Mouse (Mus musculus) kidney, adult 11 months (tissue): ENCODE data around the gene Abo.
"Not testable (repeated sequence)": the region's sequence is repeated elsewhere in the genome, so short reads cannot be mapped to it uniquely, and the experiment has no call there.

Source experiments
- DNase-seq: peaks from one replicate; pipeline ENCODE4 v3.0.0; 2022

Gene Abo

DNA sequence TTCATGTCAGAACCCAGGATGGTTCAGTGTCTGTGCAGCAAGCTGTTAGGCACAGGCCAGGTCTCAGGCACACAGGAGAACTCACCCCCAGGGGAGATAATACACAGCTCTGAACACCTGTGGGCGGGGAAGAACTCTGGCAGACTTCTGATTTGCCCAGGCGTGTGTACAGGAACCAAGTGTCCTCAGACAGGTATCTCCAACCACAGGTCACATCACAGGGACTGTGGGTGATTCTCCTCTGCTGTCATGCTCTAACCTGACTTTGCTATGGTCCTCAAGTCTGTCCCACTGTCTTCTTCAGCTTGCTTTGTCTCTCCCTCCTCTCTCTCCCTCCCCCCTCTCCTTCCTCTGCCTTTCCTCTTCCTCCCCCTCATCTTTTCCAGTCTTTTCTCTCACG, at the start of gene Abo:
Abo (minus strand) TSS at position 101 of the 400 bp plus-strand sequence.
- DNase-seq, result no peak

DNA sequence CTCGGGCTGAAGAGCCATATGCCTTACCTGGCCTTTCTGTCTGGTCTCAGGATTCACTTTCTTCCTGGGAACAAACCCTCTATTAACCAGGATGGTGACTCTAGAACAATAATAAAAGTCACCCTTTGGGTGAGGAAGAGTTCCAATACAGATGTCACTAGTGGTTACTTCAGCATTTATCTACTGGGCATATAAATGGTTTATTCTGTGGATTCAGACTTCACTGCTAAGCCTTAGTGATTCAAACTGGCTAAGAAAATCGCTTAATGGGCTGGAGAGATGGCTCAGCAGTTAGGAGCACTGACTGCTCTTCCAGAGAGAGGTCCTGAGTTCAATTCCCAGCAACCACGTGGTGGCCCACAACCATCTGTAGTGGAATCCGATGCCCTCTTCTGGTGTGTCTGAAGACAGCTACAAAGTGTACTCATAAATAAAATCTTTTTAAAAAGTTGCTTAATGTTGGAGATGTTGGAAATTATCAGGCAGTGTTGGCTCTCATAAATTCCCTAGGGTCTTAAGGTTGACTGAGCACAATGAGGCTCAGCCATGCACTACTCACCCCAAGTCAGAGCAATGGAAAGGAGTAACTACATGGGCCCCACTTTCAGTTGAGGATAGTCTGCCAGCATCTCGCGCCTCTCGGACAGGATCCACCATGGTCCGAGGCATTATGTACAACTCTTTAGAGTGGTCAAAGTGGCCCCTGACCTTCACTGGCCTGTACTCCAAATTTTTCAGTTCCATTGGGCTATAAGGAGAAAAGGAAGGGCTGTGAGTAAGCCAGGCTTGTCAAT, 49.6 kb upstream of the Abo start:
- DNase-seq, result no peak

DNA sequence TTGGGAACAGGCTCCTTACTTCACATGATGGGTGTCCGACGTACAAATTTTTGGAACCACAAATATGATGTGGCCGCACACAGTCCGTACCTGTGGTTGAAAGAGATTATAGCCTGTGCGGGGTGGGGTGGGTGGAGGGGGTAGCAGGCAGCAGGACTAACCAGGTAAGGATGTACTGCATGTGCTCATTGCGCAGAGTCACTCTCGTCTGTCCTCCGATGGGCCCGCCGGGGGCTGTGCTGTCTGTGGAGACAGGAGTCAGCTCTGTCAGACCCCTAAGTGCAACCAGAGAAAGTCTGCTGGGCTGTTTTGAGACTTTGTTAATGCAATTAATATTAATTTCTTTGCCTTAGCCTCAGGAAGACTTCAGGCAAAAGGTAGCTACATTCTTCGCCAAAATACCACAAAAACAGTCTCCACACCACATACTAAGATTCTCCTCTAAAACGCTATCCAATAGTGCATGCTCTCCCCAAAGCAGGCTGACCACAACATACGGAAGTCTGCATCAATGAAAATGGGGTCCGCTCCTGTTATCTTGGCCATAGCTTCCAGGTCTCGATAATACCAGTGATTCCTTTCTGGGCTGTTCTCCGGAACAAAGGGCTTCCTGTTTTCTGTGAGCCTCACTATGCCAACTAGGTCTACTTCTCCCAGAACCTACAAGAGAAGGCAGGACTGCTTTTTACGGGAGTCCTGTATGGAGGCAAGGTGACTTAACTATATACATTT, 48.8 kb upstream of the Abo start:
- no peak for DNase-seq

DNA sequence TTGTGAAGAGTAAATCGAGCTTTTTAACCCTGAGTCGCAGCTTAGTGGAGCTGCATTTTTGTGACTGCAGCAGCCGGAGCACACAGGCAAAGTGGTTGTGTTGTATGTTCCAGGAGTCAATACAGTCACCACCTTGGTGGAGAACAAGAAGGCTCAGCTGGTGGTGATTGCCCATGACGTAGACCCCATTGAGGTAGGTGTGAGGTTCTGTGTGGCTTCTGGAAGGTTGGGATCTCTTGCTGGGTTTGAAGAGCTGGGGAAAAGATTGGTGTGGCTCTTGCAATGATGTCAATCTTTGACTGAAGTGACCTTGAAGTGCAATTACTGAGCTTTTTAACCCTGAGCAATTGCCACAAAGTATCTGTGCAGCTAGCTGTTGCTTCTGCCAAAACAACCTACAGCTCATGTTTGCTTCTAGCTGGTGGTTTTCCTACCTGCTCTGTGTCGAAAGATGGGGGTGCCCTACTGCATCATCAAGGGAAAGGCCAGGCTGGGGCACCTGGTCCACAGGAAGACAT, 47.5 kb upstream of the Abo start:
- no peak for DNase-seq

DNA sequence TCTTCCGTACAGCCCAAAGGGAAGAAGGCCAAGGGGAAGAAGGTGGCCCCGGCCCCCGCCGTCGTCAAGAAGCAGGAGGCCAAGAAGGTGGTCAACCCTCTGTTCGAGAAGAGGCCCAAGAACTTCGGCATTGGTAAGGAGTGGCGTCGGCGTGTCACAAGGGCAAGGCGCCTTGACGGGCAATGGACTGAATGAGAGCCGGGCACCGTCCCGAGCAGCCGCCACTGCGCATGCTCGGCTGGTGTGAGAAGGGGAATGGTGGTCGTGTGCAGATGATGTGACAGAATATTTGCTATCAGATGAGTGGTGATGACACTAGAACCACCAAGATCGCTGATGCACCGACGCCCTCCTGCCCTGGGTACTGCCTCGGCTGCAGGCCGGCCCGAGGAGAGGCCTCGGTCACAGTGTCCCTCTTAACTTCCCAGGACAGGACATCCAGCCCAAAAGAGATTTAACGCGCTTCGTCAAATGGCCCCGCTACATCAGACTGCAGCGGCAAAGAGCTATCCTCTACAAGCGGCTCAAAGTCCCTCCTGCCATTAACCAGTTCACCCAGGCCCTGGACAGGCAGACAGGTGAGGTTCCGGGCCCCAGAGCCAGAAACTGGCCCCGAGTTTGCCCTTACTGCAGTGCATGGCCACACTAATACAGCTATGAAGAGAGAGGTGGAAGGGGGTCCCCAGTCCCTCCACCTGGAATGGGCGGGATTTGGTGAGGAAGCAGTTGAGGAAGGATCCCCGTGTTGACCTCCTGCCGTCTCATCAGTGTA, 46.4 kb upstream of the Abo start:
- no peak for DNase-seq

DNA sequence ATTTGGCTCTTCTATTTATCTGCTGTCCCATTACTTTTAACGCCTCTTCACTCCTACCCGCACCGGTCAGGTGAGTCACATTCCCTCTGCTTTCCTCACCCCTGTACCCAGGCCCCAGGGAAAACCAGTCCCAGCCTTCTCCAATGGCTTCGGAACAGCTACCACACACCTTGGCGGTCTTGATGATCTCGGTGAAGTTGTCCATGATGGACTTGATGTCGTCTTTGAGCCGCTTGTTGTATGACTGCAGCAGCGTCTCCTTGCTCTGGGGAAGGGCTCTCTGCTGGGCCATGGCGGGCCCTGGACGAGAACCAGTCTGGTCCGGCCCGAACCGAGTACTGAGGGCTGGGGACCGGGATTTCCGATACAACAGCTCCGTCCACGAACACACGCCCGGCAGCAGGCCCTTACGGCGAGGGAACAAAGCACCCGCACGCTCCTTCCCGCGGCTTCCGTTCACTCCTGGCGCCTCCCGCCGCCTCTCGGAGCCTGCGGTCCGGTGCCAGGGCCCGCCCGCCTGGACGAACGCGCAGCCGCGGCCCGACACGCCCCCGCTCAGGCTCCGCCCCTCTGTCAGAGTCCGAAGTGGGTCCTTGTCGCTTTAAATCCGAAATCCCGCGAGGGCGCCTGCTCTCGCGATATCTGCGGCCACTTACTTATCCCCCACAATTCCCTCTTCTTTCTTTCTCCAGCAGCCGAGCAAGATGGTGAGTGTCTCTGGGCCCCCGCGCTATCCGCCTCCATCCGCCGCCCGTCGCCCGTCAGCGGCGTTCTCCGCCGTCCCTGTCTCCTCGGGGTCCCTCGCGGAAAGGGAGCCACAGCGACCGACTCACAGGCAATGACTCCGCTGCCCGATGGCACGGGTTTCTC, 45.6 kb upstream of the Abo start, which contains the start of the genes Med22 and Rpl7a:
Med22 (minus strand) TSS at position 554 of the 870 bp plus-strand sequence.
Rpl7a (plus strand) TSS at position 641 of the 870 bp plus-strand sequence.
- peak; percentile 98 for DNase-seq

DNA sequence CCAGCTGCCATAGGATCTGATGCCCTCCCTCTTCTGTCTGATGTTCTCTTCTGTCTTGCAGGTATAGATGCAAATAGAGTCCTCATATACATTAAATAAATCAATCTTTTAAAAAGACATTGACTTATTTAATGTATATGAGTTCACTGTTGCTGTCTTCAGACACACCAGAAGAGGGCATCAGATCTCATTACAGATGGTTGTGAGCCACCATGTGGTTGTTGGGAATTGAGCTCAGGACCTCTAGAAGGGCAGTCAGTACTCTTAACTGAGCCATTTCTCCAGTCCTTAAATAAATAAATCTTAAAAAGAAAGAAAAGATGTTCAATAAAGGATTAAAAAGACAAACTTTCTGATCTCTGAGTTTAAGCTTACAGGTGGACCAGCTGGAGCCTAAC, 44.6 kb upstream of the Abo start:
- no peak for DNase-seq

DNA sequence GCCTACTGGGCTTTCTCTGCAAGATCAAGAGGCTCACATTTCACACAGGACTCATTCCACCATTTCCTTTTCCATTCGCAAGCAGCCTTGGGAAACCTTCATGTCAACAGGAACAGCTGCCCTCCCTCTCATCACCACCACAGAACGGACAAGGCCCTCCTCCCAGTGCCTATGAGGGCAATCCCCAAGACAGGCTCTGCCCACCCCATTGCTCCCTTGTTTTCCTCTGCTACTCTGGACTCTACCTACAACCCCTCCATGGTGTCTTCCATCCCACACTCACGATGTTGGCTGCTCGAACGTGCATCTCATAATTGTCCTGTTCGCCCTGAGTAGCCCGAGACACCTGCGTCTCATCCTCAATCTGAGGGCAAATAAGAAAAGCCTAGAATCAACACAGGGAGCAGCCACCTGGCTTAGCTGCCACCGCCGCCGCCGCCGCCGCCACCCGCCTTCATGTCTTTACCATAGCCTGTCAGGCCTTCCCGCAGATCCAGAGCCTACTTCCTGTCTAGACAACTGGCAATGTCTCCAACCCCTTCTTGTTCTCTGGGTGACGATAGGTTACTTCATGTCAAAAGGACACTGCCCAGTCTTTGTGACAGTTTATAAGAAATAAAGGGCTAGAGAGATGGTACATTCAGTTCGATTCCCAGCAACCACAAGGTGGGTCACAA, 44.1 kb upstream of the Abo start:
- no peak for DNase-seq

DNA sequence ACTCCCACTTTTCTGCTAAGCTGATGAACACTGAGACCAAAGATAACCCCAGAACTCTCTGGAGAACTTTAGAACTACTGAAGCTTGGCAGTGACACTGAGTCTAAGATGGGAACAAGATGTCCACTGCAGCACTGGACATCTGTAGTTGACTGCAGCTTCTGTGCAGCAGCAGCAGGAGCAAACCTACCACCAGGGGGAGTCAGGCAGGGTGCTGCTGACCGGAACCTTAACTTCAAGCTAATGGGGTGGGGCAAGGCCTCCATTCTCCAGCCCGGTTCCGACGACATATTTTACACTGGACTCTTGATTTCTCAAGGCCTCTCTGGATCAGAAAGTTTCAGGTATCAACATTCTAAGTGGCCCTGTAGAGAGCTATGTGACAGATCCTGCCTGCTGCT, 42.3 kb upstream of the Abo start:
- DNase-seq, result peak; percentile 49

DNA sequence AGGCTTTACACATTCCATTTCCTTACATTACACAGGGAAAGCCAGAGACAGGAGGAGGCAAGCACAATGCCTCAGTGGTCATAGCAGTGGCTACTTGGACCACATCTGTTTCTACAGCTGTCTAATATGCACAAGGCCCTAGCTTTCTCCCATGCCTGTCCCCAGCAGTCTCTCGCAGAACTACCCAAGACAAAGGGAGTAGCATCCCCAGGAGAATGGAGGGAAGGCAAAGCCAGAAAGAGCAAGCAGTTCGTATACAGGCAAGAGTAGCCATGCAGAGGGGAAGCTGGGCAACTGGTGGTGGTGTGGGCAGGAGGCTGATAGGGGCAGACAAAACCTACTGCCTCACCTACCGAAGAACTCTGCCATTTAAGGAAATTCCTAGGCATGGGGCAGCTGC, 41.7 kb upstream of the Abo start:
- no peak for DNase-seq

DNA sequence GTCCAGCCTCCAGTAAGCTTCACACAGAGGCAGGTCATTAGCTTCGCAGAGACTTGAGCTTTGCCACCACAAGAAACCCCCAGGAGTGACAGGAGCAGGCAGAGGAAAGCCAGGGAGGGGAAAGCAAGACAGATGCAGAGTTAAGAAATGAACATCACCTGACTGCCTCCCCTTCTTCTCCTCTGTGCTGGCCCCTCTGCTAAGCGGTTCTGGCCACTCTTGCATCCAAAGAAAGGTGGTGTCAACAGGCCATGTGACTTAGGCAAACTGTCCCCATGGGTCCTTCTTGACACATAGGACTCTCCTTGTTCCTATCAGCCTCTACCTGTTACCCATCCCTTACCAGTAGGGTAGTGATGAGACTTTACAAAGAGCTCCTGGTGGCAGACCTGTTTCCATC, 41.2 kb upstream of the Abo start:
- DNase-seq, result no peak

DNA sequence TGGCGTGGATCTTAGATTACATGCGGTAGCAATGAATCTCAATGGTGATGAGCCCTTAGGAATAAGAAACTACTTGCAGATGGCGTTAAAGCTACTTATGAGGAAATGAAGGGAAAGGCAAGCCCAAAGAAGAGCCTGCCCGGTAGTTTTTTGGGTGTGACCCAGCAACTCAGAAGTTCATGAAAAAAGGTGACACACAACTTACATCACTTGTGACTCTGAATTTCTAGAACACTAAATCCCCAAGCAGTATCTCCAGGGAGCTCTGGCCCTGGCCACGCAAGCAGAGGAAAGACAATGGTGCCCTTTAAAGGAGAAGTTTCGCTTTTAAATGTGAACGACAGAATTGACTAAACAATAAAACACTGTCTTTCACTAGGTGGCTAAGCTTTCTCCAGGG, 38.5 kb upstream of the Abo start:
- no peak for DNase-seq

DNA sequence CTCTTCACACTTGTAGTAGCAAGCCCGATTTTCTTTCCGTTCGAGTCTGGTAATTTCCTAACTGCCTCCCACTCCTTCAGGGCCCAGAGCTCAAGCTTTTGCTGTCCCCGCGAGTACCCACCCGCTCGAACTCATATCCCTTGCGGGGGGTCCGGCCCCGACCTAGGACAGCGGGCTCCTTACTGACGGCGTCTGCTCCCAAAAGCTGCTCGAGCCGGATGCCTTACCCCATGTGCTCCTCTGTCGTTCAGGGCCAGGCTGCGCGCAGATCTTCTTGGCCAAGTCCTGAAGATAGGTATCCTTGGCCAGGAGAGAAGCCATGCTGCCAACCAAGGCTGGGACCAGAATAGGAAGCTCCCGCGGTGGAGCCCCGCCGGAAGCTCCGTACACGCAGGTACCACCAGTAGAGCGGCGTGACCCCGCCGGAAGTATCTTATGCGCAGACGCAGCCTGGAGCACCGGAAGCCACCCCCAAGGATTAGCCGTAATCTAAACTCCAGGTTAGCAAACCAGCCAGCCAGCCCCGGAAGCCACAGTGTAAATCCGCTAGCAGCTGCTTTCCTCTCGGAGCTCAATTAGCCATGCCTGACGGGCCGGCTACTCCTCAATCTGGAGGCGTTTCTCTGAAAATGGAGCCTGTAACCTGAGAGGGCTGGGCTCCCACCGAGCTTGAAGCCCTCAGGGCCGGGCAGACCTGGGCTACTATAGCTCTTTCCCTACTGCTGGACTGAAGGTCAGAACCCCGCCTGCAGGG, 37.9 kb upstream of the Abo start, which contains the start of gene Surf6:
Surf6 (minus strand) TSS at position 413 of the 754 bp plus-strand sequence.
- DNase-seq, result peak; percentile 98

DNA sequence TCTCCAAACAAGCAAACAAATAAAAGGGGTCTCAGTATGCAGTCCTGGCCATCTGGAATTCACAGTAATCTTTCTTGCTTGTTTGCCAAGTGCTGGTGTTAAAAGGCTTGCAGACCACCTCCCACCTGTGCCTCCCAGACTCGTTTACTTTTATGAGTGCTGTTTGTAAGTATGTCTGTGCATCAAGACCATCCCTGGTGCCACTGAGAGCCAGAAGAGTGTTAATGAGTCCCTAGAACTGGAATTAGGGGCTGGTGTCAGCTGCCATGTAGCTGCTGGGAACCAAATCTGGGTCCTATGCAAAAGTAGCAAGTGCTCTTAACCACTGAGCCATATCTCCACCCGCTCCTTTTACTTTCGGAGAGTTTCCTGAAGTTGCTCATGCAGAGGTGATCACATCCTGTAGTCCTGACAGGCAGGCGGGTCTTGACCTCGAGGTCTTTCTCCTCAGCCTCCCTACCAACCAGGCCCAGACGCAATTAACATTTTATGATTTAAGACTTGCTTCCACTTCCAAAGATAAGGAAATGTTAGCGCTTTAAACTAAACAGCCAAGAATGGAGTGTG, 37.1 kb upstream of the Abo start:
- no peak for DNase-seq

DNA sequence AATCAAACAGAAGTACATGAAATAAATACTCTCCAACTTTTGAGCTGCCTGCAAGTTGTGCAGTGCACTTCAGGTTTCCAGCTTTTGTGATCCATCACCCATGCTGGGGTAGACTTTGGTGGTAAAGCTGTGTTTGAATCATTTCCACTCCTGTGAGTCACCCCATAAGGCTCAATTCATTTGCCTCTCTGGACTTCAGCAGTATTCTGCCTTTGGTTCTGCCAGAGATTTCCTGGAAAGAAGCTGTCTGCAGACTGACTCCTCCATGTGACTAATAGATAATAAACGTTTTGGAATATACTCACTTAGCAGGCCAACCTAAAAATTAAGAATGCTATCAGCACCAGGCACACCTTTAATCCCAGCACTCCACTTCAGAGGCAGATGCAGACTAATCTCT, 36.0 kb upstream of the Abo start:
- DNase-seq, result no peak

DNA sequence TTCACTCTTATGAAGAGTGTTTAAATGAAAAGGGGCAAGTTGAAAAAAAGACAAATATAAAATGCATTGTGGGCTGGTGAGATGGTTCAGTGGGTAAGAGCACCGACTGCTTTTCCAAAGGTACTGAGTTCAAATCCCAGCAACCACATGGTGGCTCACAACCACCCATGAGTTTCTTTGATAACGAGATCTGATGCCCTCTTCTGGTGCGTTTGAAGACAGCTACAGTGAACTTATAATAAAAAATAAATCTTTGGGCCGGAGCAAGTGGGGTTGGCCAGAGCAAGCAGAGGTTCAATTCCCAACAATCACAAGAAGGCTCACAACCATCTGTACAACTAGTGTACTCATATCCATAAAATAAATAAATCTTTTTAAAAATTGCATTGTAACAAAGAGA, 31.1 kb upstream of the Abo start:
- DNase-seq, result no peak

DNA sequence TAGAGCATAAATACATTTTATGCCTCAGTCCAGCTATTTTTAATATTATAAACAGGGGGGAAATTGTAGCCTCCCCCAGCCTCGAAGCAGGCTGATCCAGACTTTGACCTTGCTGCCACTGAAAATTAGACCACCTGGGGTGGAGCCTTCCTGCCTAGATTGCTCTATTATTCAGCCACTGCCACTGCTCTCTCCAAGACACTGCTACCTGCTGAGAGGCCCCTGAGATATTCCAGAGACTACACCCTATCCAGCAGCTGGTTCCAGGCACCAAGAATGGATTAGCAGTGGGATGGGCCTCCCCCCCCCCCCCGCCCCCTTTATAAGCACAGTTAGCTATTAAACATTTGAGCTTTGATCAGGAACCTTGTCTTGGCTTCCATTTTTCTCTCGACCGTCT, 21.4 kb upstream of the Abo start:
- DNase-seq, result not testable (repeated sequence)

DNA sequence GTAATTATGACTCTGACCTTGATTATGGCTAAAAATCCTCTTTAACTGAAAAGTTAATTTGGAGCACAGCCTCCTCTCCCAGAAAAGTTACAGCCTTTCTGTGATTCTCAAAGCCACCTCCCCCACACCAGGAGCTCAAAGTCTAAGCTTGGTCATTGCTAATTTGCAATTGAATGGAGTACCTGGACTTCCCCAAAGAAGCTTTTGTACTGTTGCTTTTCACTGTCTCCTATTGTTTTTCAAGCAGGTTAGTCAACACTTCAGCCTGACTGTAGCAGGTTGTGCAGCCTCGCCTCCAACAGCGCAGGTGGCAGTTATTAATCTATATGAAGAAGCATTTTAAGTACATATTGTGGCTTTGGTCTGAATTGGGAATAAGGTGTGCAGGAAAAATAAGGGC, 20.8 kb upstream of the Abo start:
- not testable (repeated sequence) for DNase-seq

DNA sequence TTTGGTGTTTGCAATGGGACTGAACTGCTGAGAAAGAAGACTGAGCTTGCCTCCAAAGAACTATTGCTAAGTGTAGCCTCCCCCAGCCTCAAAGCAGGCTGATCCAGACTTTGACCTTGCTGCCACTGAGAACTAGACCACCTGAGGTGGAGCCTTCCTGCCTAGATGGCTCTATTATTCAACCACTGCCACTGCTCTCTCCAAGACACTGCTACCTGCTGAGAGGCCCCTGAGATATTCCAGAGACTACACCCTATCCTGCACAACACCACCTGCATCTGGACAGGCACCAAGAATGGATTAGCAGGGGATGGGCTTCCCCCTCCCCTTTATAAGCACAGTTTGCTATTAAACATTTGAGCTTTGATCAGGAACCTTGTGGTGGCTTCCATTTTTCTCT, 13.8 kb upstream of the Abo start:
- DNase-seq, result no peak

DNA sequence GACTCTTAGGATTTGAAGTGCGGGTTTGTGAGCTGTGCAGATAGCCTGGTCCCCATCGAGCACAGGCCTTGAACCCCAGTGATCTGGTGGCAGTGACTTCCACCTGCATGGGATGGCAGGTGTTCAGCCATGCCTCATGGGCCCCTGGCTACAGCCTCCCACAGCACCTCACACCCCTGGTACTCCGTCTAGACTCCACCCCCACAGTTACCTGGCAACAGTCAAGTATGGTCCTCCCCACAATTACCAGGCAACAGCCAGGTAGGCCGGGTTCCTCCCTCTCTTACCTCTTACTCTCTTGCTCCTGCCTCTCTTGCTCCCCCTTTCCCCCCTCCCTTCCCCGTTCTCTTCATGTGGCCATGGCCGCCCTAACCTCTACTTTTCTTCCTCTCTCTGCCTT, 5.9 kb upstream of the Abo start:
- no peak for DNase-seq
